Mouse (Mus musculus) small intestine, adult 2 months (tissue): Measurements from ENCODE around the gene Rsf1. TPM values are rescaled to one million over a fixed set of nuclear protein-coding genes. Genes with fewer than 3 reads are reported as not detected.

Experiments
- H3K27ac ChIP-seq: fragments of 200-500 bp; 2 replicates; pipeline ENCODE4 v1.5.1; 2012; ENCODE audit warnings: low read depth, low read length, control low read depth, inconsistent platforms; ENCODE audit not compliant: insufficient read depth
- H3K27me3 ChIP-seq: fragments of 200-500 bp; 2 replicates; pipeline ENCODE4 v1.6.1; 2012; ENCODE audit warnings: mild to moderate bottlenecking, moderate library complexity, low read length, inconsistent platforms; ENCODE audit not compliant: control insufficient read depth, insufficient read depth
- H3K36me3 ChIP-seq: fragments of 200-500 bp; 2 replicates; pipeline ENCODE4 v1.6.1; 2012; ENCODE audit warnings: mild to moderate bottlenecking, low read length, control low read depth, inconsistent platforms; ENCODE audit not compliant: control insufficient read depth, insufficient read depth
- H3K4me1 ChIP-seq: fragments of 200-500 bp; 2 replicates; pipeline ENCODE4 v1.6.1; 2012; ENCODE audit warnings: low read length, inconsistent platforms, mixed read lengths; ENCODE audit not compliant: control insufficient read depth, insufficient read depth, insufficient read length
- H3K4me3 ChIP-seq: fragments of 200-500 bp; 2 replicates; pipeline ENCODE4 v1.5.1; 2012; ENCODE audit warnings: low read depth, mild to moderate bottlenecking, control low read depth, inconsistent platforms, low read length, moderate library complexity
- CTCF ChIP-seq: fragments of 200-500 bp; IDR thresholded peaks from 2 replicates; pipeline ENCODE4 v1.5.1; 2012; ENCODE audit warnings: low read depth, mild to moderate bottlenecking, control low read depth, inconsistent platforms, low read length, moderate library complexity, mixed read lengths; ENCODE audit not compliant: insufficient replicate concordance, insufficient read length; ENCODE audit errors: extremely low read depth
- POLR2A ChIP-seq: fragments of 200-500 bp; IDR thresholded peaks from 2 replicates; pipeline ENCODE4 v1.6.1; 2012; ENCODE audit warnings: low read depth, mild to moderate bottlenecking, control low read depth, inconsistent platforms, low read length, moderate library complexity
- WGBS: fragments of 180-500 bp; shearing (Covaris S2); methylation state at CpG from one replicate; pipeline ENCODE4 v1.1.7; 2018; 5-methylcytosine and 5-hydroxymethylcytosine counted together
- polyA plus RNA-seq: library from polyadenylated mRNA; depleted of rRNA; stranded (reverse); fragments of >200 nt; gene quantifications from 2 replicates; pipeline ENCODE4 v1.2.3, GENCODE M21; 2012

The Rsf1 gene
- polyA plus RNA-seq, 1 experiment = 0.93 TPM

GRCm38 (mm10) chr7:97569372-97569771, 10.3 kb upstream of the Rsf1 start:
- Histone ChIP-seq H3K4me3 (no peak overlapping the region), H3K27ac (no peak overlapping the region), H3K4me1 (no peaks in the 10 kb centered on the region)

GRCm38 (mm10) chr7:97570389-97570788, 9.3 kb upstream of the Rsf1 start:
- 88% methylated on average over 1 of the region's 1 CpGs for WGBS
- no peak for TF ChIP-seq POLR2A
- peak; percentile 51; the same call in 1 of the 2 replicates for TF ChIP-seq CTCF
- Histone ChIP-seq H3K27ac (no peak overlapping the region), H3K4me1 (no peaks in the 10 kb centered on the region), H3K4me3 (no peak overlapping the region), H3K36me3 (peaks cover 29% of the 10 kb centered on the region), H3K27me3 (no peaks in the 10 kb centered on the region)

More at GRCm38 (mm10) chr7:97569372-97569771, 10.3 kb upstream of the Rsf1 start:
- Histone ChIP-seq H3K36me3 (peaks cover 28% of the 10 kb centered on the region), H3K27me3 (no peaks in the 10 kb centered on the region)
- TF ChIP-seq POLR2A (no peak), CTCF (no peak)
- 77% methylated on average over 4 of the region's 4 CpGs for WGBS

GRCm38 (mm10) chr7:97578361-97579066, 1.2 kb upstream of the Rsf1 start:
- Histone ChIP-seq H3K36me3 (peaks cover 16% of the 10 kb centered on the region), H3K4me3 (peak overlapping the region; percentile 100), H3K4me1 (peaks cover 3% of the 10 kb centered on the region; the same call in 1 of the 2 replicates), H3K27ac (peak overlapping the region; percentile 77), H3K27me3 (no peaks in the 10 kb centered on the region)
- TF ChIP-seq CTCF = no peak
- no peak for TF ChIP-seq POLR2A
- 9% methylated on average over 8 of the region's 8 CpGs for WGBS

- no peaks in the 10 kb centered on the region for H3K27me3 ChIP-seq
- peaks cover 5% of the 10 kb centered on the region; the same call in 1 of the 2 replicates for H3K36me3 ChIP-seq
- peak overlapping the region; percentile 100 for H3K4me3 ChIP-seq
- no peak for TF ChIP-seq POLR2A
- TF ChIP-seq CTCF = no peak
- under 1% methylated on average over 64 of the region's 65 CpGs for WGBS
- peaks cover 3% of the 10 kb centered on the region; the same call in 1 of the 2 replicates for H3K4me1 ChIP-seq
- H3K27ac ChIP-seq = peak overlapping the region; percentile 97
These were observed 520 bp downstream of the Rsf1 start for GRCm38 (mm10) chr7:97579976-97580842.

- under 1% methylated on average over 11 of the region's 11 CpGs for WGBS
- Histone ChIP-seq H3K4me3 (peak overlapping the region; percentile 100), H3K36me3 (peaks cover 2% of the 10 kb centered on the region; the same call in 1 of the 2 replicates), H3K27ac (peak overlapping the region; percentile 97), H3K27me3 (no peaks in the 10 kb centered on the region), H3K4me1 (peaks cover 3% of the 10 kb centered on the region; the same call in 1 of the 2 replicates)
- TF ChIP-seq CTCF = no peak
- peak; percentile 77; the same call in 1 of the 2 replicates for TF ChIP-seq POLR2A
These were observed 1.1 kb downstream of the Rsf1 start for GRCm38 (mm10) chr7:97580843-97581214.

- Histone ChIP-seq H3K27me3 (no peaks in the 10 kb centered on the region), H3K4me1 (peaks cover 13% of the 10 kb centered on the region; the same call in 1 of the 2 replicates), H3K4me3 (no peak overlapping the region), H3K27ac (no peak overlapping the region), H3K36me3 (no peaks in the 10 kb centered on the region)
- 76% methylated on average over 5 of the region's 5 CpGs for WGBS
- no peak for TF ChIP-seq POLR2A
- TF ChIP-seq CTCF = no peak
These were observed 8.8 kb downstream of the Rsf1 start for GRCm38 (mm10) chr7:97588506-97588905.

- no peaks in the 10 kb centered on the region for H3K36me3 ChIP-seq
- no peak overlapping the region for H3K27ac ChIP-seq
- H3K4me1 ChIP-seq = peaks cover 13% of the 10 kb centered on the region; the same call in 1 of the 2 replicates
- no peak for TF ChIP-seq POLR2A
- H3K4me3 ChIP-seq = no peak overlapping the region
- WGBS = 19% methylated on average over 3 of the region's 3 CpGs
- H3K27me3 ChIP-seq = no peaks in the 10 kb centered on the region
These were observed 10.8 kb downstream of the Rsf1 start for GRCm38 (mm10) chr7:97590488-97590887.
